Mouse (Mus musculus) lung, adult 2 months (tissue): ENCODE measurements around the gene Togaram1.

Experiments
- CTCF ChIP-seq: fragments of 200-500 bp; IDR thresholded peaks from 2 replicates; pipeline ENCODE4 v1.5.1; 2011; ENCODE audit warnings: mild to moderate bottlenecking, low read length, control low read depth; ENCODE audit not compliant: insufficient read depth
- POLR2A ChIP-seq: fragments of 200-500 bp; IDR thresholded peaks from 2 replicates; pipeline ENCODE4 v1.6.1; 2011; ENCODE audit warnings: low read depth, mild to moderate bottlenecking, control low read depth, low read length, borderline replicate concordance; ENCODE audit errors: extremely low read depth

DNA sequence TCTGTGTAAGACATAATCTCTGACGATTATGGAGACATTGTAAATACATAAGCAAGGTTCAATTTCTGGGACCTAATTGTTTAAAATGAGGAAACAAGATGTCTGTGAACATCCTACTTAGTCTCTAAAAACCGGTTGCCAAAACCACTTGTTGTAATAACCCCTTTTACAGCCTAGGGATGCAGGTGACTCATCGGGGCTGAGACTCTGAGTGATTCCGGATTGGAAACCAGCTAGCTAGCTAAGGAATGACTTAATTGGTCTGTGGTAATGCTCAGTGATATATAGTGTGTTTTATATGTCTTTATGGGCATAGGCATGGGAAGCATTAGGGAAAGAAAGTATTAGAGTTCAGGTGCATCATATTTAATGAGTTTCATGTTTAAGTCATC, 71.9 kb downstream of the Togaram1 start:
- TF ChIP-seq CTCF (no peak), POLR2A (no peak)
